26 mouse cellular contexts compared by ENCODE assay signal in the genomic region with DNA sequence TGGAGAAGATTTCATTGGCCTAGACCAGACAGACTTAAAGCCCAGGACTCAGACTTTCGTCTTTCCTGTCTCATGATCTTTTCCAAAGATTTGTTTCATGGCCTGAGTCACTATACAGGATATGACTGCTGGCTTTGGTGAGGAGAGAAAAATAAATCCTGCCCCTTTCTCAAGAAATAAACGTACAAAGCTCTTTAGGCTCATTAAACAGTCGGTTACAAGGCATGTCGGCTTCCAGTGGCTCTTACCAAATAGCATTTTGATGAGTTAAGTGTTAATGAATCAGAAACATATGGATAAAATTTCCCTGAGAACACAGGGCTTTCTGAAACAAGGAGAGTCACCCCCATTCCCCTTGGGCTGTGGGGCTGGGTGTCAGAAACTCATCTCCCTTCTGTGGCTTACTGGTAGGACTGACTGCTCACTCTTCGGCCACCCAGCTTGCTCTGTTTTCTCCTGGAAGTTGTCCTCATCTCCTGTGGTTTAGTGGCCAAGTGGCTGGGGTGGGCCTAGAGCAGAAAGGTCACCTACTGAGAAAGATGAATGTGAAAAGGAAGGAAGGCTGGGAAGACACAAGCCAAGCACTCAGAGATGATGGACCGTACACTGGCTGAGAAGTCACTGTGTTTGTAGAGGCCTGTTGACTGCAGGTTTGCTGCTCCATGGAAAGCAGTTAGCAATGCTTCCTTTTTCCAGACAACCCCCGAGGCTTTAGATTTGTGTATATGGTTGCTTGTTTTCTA. TPM values are rescaled to one million over a fixed set of nuclear protein-coding genes. Genes with fewer than 3 reads are reported as not detected.
DNase-seq lines count a peak whose midpoint lies in the region; ATAC-seq and TF ChIP-seq lines count a peak whose summit lies in the region.
"Had no signal": no experiment of that assay in that cellular context is flagged by ENCODE, and none has a peak within 500 bp of the region (broad histone marks: within the 10 kb centered on the region; RNA-seq: fewer than 3 reads in every experiment).

No protein-coding gene starts in this region.

- TF ChIP-seq POLR2A in kidney, adult 2 months (IDR thresholded peaks at IDR 0.05; ENCODE audit: low read depth, low read length): no peak

- ATAC-seq in stomach, embryonic 15.5 days (ENCODE audit: insufficient read depth, low FRiP score, low read depth): no peak
- no peak for ATAC-seq in stomach, postnatal 0 days (ENCODE audit: low FRiP score, low TSS enrichment)
- ATAC-seq: forebrain, embryonic 15.5 days had no signal

- H3K27ac ChIP-seq in kidney, adult 2 months (ENCODE audit: insufficient read depth, low read depth, low read length): no peak overlapping the region
- peak overlapping the region; percentile 28; the same call in 1 of the 2 replicates for H3K27ac ChIP-seq in stomach, embryonic 15.5 days
- no peak overlapping the region; the same call in 1 of the 2 replicates for H3K27ac ChIP-seq in stomach, postnatal 0 days (replicated peaks)
- H3K27ac ChIP-seq: forebrain, embryonic 15.5 days; heart, adult 2 months; heart, embryonic 15.5 days; limb, embryonic 13.5 days; liver, embryonic 15.5 days had no signal

- no peaks in the 10 kb centered on the region for H3K4me1 ChIP-seq in kidney, adult 2 months (ENCODE audit: control insufficient read depth, insufficient read depth, low read length)
- no peaks in the 10 kb centered on the region for H3K4me1 ChIP-seq in stomach, embryonic 15.5 days
- no peaks in the 10 kb centered on the region for H3K4me1 ChIP-seq in stomach, postnatal 0 days (replicated peaks; ENCODE audit: control insufficient read depth, insufficient read depth)
- H3K4me1 ChIP-seq: forebrain, embryonic 15.5 days; heart, embryonic 15.5 days had no signal

- no peaks in the 10 kb centered on the region for H3K9me3 ChIP-seq in stomach, embryonic 15.5 days
- no peaks in the 10 kb centered on the region for H3K9me3 ChIP-seq in stomach, postnatal 0 days (ENCODE audit: control insufficient read depth, low read length)
- H3K9me3 ChIP-seq: forebrain, embryonic 15.5 days; heart, embryonic 15.5 days; limb, embryonic 13.5 days; liver, embryonic 15.5 days had no signal

- no peak overlapping the region for H3K4me2 ChIP-seq in stomach, embryonic 15.5 days
- no peak overlapping the region for H3K4me2 ChIP-seq in stomach, postnatal 0 days (replicated peaks; ENCODE audit: low read depth)
- H3K4me2 ChIP-seq: forebrain, embryonic 15.5 days; heart, embryonic 15.5 days; limb, embryonic 13.5 days; liver, embryonic 15.5 days had no signal

- H3K4me3 ChIP-seq in kidney, adult 2 months (ENCODE audit: insufficient read depth, low read depth, low read length): no peak overlapping the region
- no peak overlapping the region for H3K4me3 ChIP-seq in stomach, embryonic 15.5 days (replicated peaks)
- H3K4me3 ChIP-seq in stomach, postnatal 0 days (ENCODE audit: low read depth, low read length): no peak overlapping the region
- H3K4me3 ChIP-seq: forebrain, embryonic 15.5 days; heart, adult 2 months; heart, embryonic 15.5 days; limb, embryonic 13.5 days; liver, embryonic 15.5 days; myocyte had no signal

- H3K36me3 ChIP-seq in kidney, adult 2 months (ENCODE audit: control insufficient read depth, insufficient read depth, low read length): no peaks in the 10 kb centered on the region
- no peaks in the 10 kb centered on the region for H3K36me3 ChIP-seq in stomach, embryonic 15.5 days
- H3K36me3 ChIP-seq in stomach, postnatal 0 days (ENCODE audit: control insufficient read depth, insufficient read depth, low read length): no peaks in the 10 kb centered on the region
- H3K36me3 ChIP-seq: forebrain, embryonic 15.5 days; heart, embryonic 15.5 days; limb, embryonic 13.5 days; liver, embryonic 15.5 days had no signal

- no peak for TF ChIP-seq CTCF in kidney, adult 2 months (conservative IDR thresholded peaks at IDR 0.05; ENCODE audit: insufficient read depth, insufficient read length, low read depth, low read length)
- no peak for TF ChIP-seq CTCF in stomach, postnatal 0 days (IDR thresholded peaks at IDR 0.05; ENCODE audit: low read depth)

- DNase-seq in kidney, adult 2 months: peak; percentile 23
- DNase-seq in kidney, postnatal 25 days: no peak
- DNase-seq in stomach, postnatal 0 days (ENCODE audit: low spot score): no peak
- peak; percentile 7 for DNase-seq in kidney, postnatal 14 days
- DNase-seq in adrenal gland, postnatal 25 days: no peak
- no peak for DNase-seq in T-cell, adult 2 months (ENCODE audit: low spot score)
- no peak for DNase-seq in adrenal gland, postnatal 14 days
- DNase-seq: B cell, adult 2 months; cerebellum, adult 8-10 months; gastrocnemius, postnatal 25 days; heart, adult 2 months; midbrain, embryonic 14.5 days; thymus, postnatal 25 days had no signal

- H3K9ac ChIP-seq in stomach, embryonic 15.5 days: no peak overlapping the region
- no peak overlapping the region for H3K9ac ChIP-seq in stomach, postnatal 0 days (ENCODE audit: low read length)
- H3K9ac ChIP-seq: forebrain, embryonic 15.5 days; heart, embryonic 15.5 days; limb, embryonic 13.5 days; liver, embryonic 15.5 days had no signal

- no peaks in the 10 kb centered on the region for H3K27me3 ChIP-seq in kidney, adult 2 months (replicated peaks; ENCODE audit: control insufficient read depth, insufficient read depth, low read length)
- H3K27me3 ChIP-seq in stomach, embryonic 15.5 days (replicated peaks): no peaks in the 10 kb centered on the region
- H3K27me3 ChIP-seq in stomach, postnatal 0 days (ENCODE audit: control insufficient read depth, insufficient read depth, low read length): no peaks in the 10 kb centered on the region
- H3K27me3 ChIP-seq: forebrain, embryonic 15.5 days; heart, embryonic 15.5 days had no signal

- WGBS in kidney, adult 2 months: 65% methylated on average over 7 of the region's 7 CpGs
- WGBS in stomach, embryonic 15.5 days: 57% methylated on average over 7 of the region's 7 CpGs
- 43% methylated on average over 7 of the region's 7 CpGs for WGBS in stomach, postnatal 0 days

- no peak for TF ChIP-seq EP300 in stomach, postnatal 0 days (optimal IDR thresholded peaks at IDR 0.05)

RNA-seq across cellular contexts. Expression of a gene that starts 46.0 kb away (rescaled TPM):
- polyA plus RNA-seq in kidney, adult 2 months (2012; rRNA removed): 0.67 and 1.0 TPM in 2 replicates
- polyA plus RNA-seq in stomach, embryonic 15.5 days (2015; fragmentation: Nextera tagmentation; extraction: Ambion mirVana): not detected in 2 replicates
- polyA plus RNA-seq in stomach, postnatal 0 days (2015; fragmentation: Nextera tagmentation; extraction: Ambion mirVana): not detected in 2 replicates
- total RNA-seq in adrenal gland, postnatal 25 days (2021): not detected in 2 replicates
- total RNA-seq in adrenal gland, postnatal 14 days (2021): not detected in 2 replicates
- total RNA-seq: adrenal gland, adult 18-20 months; gastrocnemius, postnatal 25 days; heart, adult 2 months; hematopoietic stem cell, adult 5-6 weeks; layer of hippocampus, postnatal 10 days; left cerebral cortex, adult 8-10 months; megakaryocyte, adult 5-6 weeks had no signal
- polyA plus RNA-seq: forebrain, embryonic 15.5 days; heart, embryonic 15.5 days; limb, embryonic 13.5 days; liver, embryonic 15.5 days; midbrain, embryonic 14.5 days; myocyte; neural tube, embryonic 14.5 days; spleen, adult 2 months had no signal

Comparison
In these comparisons a context has a peak if more than half of its experiments do, and no peak if none do; other contexts are left out.
1. DNase-seq: peak in kidney, adult 2 months (single experiment) and kidney, postnatal 14 days (single experiment); none in kidney, postnatal 25 days (0 of 2), stomach, postnatal 0 days (single experiment), adrenal gland, postnatal 25 days (single experiment), T-cell, adult 2 months (single experiment) and adrenal gland, postnatal 14 days (single experiment).